Mouse (Mus musculus) limb, embryonic 14.5 days (tissue): ENCODE results near the gene Cpa4. TPM values are rescaled to one million over a fixed set of nuclear protein-coding genes. Genes with fewer than 3 reads are reported as not detected.

Source experiments
- ATAC-seq: fragments of 200-750 bp; cut with Nextera tagmentation; 2 replicates; pipeline ENCODE4 v1.8.0; 2017; ENCODE audit warnings: low read depth, moderate number of reproducible peaks, moderate TSS enrichment; ENCODE audit not compliant: low FRiP score
- DNase-seq: peaks from one replicate; pipeline ENCODE4 v3.0.0-alpha.2; 2015; ENCODE audit warnings: low spot score
- H3K27ac ChIP-seq: fragments of 300-500 bp; sonication (generic); replicated peaks from 2 replicates; pipeline ENCODE4 v1.5.1; 2014; ENCODE audit warnings: low read depth, mild to moderate bottlenecking, low read length, moderate library complexity, mixed read lengths
- H3K27me3 ChIP-seq: fragments of 300-500 bp; sonication (generic); 2 replicates; pipeline ENCODE4 v1.6.1; 2014; ENCODE audit warnings: low read length, mixed read lengths; ENCODE audit not compliant: control insufficient read depth, insufficient read depth
- H3K36me3 ChIP-seq: fragments of 300-500 bp; sonication (generic); 2 replicates; pipeline ENCODE4 v1.6.1; 2014; ENCODE audit warnings: mild to moderate bottlenecking, low read length, moderate library complexity, mixed read lengths; ENCODE audit not compliant: control insufficient read depth, insufficient read depth
- H3K4me1 ChIP-seq: fragments of 300-500 bp; sonication (generic); 2 replicates; pipeline ENCODE4 v1.6.1; 2014; ENCODE audit warnings: antibody characterized with exemption, low read length, mixed read lengths; ENCODE audit not compliant: control insufficient read depth, insufficient read depth
- H3K4me2 ChIP-seq: fragments of 300-500 bp; sonication (generic); replicated peaks from 2 replicates; pipeline ENCODE4 v1.6.1; 2014; ENCODE audit warnings: low read depth, mild to moderate bottlenecking, low read length, moderate library complexity; ENCODE audit not compliant: severe bottlenecking
- H3K4me3 ChIP-seq: fragments of 300-500 bp; sonication (generic); replicated peaks from 2 replicates; pipeline ENCODE4 v1.5.1; 2014; ENCODE audit warnings: low read length
- H3K9ac ChIP-seq: fragments of 300-500 bp; sonication (generic); 2 replicates; pipeline ENCODE4 v1.6.1; 2014; ENCODE audit warnings: mild to moderate bottlenecking, low read depth, low read length, moderate library complexity; ENCODE audit not compliant: severe bottlenecking
- H3K9me3 ChIP-seq: fragments of 300-500 bp; sonication (generic); 2 replicates; pipeline ENCODE4 v1.6.1; 2016; ENCODE audit warnings: low read length; ENCODE audit not compliant: control insufficient read depth
- POLR2A ChIP-seq: fragments of 200-500 bp; IDR thresholded peaks from 2 replicates; pipeline ENCODE4 v1.8.0; 2012; ENCODE audit warnings: inconsistent platforms, mild to moderate bottlenecking, moderate library complexity, borderline replicate concordance; ENCODE audit not compliant: insufficient read depth, insufficient read length; ENCODE audit errors: extremely low read depth
- WGBS: fragments of 180-500 bp; shearing (Covaris S2); extraction: QIAGEN DNeasy Blood & Tissue Kit; methylation state at CpG from one replicate; pipeline ENCODE4 v1.1.7; 2014; 5-methylcytosine and 5-hydroxymethylcytosine counted together
- polyA plus RNA-seq, 2 experiments: library from polyadenylated mRNA; depleted of rRNA in 1 of 2; stranded (reverse) in 1 of 2; unstranded in 1 of 2; fragments of >200 nt; fragmentation: Nextera tagmentation in 1 of 2; extraction: Ambion mirVana in 1 of 2; gene quantifications; 2 replicates each; pipeline versions ENCODE4 v1.2.1 to v1.2.3; 2012 to 2014

Gene Cpa4
- 4.4 and 5.4 TPM in 2 replicates for polyA plus RNA-seq (2012; rRNA removed)
- 1.9 and 2.1 TPM in 2 replicates for polyA plus RNA-seq (2014; fragmentation: Nextera tagmentation; extraction: Ambion mirVana)

DNA sequence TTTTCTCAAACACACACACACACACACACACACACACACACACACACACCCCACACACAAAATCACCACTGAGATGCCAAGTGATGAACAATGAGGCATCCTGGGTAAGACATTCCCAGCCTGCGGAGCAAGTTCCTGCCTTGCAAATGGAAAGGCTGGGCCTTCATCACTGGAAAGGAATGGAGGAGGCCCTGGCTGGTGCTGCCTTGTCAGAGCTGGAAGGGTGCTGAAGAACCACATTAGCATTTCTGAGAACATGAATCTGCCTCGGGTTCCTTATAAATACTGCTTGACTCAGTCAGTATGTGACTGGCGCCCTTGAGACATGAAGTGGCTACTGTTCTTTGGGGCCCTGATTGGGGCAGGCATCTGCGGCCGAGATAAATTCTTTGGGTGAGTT, at the start of gene Cpa4:
Gene Cpa4 (plus strand): TSS at position 301 of the 400 bp plus-strand sequence.
- Histone ChIP-seq H3K27me3 (no peaks in the 10 kb centered on the region), H3K4me1 (peaks cover 10% of the 10 kb centered on the region), H3K27ac (no peak within 1 kb of the TSS), H3K9me3 (no peaks in the 10 kb centered on the region), H3K9ac (no peak within 1 kb of the TSS), H3K4me2 (no peak within 1 kb of the TSS), H3K4me3 (no peak within 1 kb of the TSS), H3K36me3 (peaks cover 4% of the 10 kb centered on the region)
- 59% methylated on average over 5 of the region's 5 CpGs for WGBS
- no peak for TF ChIP-seq POLR2A
- DNase-seq (no peak), ATAC-seq (no peak)

DNA sequence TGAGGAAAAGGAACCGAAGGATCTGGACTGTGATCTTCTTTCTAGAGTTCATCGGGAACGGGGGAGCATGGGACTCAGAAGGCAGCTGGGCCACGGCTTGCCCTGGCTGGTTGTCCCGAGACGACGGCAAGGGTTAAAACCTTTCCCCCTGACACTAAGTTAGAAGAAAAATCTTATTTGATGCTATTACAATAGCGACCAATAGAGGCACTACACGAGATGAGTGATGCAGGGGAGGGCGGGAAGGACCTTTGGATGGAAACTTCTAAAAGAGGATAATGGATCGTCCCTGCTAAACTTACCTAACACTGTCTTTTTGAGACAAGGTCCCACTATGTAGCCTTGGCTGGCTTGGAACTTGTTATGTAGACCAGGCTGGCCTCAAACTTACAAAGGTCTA, 47.8 kb upstream of the Cpa4 start:
- no peak for ATAC-seq
- no peak for TF ChIP-seq POLR2A
- H3K9me3 ChIP-seq = no peaks in the 10 kb centered on the region
- H3K9ac ChIP-seq = no peak overlapping the region
- no peaks in the 10 kb centered on the region for H3K36me3 ChIP-seq
- DNase-seq = no peak
- H3K27me3 ChIP-seq = no peaks in the 10 kb centered on the region
- 69% methylated on average over 11 of the region's 11 CpGs for WGBS
- H3K27ac ChIP-seq = no peak overlapping the region
- no peak overlapping the region for H3K4me2 ChIP-seq
- H3K4me1 ChIP-seq = peaks cover 11% of the 10 kb centered on the region
- no peak overlapping the region for H3K4me3 ChIP-seq

DNA sequence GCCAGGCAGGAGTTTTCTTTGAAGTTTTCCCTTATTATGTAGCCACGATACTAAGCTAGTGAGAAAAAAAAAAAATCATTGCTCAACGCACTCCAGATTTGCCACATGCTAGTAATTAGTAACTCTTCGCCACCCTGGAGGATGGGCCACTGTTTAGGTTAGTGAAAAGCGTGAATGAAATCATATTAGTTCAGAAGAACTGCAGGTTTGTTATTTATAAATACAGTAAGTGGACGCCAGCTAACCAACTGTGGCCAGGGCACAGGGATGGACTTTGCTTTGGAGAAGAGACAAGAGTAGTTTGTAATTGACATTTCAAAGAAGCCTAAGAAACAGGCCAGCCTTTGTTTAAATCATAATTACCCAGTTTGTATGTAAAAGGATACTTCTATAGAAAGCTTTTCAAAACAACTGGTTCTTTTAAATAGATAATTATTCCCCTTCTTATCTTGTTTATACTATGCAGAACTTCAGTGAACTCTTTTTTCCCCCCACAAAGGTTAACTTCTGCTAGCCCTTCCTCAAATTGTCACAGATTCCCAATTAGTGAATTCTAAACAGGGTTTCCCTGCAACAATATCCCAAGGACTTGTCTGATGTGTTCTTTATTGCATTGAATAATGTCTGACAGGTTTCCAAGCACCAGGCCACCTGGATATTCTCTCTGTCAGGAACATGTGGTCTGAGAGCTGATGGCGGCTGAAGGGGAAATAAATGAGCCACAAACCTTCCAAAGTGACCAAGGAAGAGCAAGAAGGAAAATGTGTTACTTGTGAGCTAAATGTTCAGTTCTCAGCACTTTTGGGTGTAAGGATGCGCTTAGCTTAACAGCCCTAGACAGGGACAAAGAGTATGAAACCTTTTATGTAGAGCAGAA, 42.5 kb upstream of the Cpa4 start:
- DNase-seq = no peak
- no peak for ATAC-seq
- WGBS = 28% methylated on average over 7 of the region's 7 CpGs
- peaks cover 51% of the 10 kb centered on the region for H3K4me1 ChIP-seq
- no peak for TF ChIP-seq POLR2A
- peak overlapping the region; percentile 94 for H3K27ac ChIP-seq
- no peaks in the 10 kb centered on the region for H3K9me3 ChIP-seq
- no peak overlapping the region for H3K4me3 ChIP-seq
- H3K4me2 ChIP-seq = 0 out of 2 replicates have a peak overlapping the region, but pooled peaks have one; percentile 2
- no peaks in the 10 kb centered on the region for H3K27me3 ChIP-seq
- no peaks in the 10 kb centered on the region for H3K36me3 ChIP-seq
- H3K9ac ChIP-seq = no peak overlapping the region

GRCm38 (mm10) chr6:30526586-30527515, 41.3 kb upstream of the Cpa4 start:
- Histone ChIP-seq H3K36me3 (no peaks in the 10 kb centered on the region), H3K4me2 (peak overlapping the region; percentile 27), H3K27me3 (no peaks in the 10 kb centered on the region), H3K4me1 (peaks cover 51% of the 10 kb centered on the region), H3K27ac (peak overlapping the region; percentile 94), H3K9ac (peak overlapping the region; percentile 35), H3K4me3 (no peak overlapping the region), H3K9me3 (no peaks in the 10 kb centered on the region)
- ATAC-seq (peak; percentile 36; the same call in 1 of the 2 replicates), DNase-seq (peak; percentile 70)
- 0 out of 2 replicates have a peak, but pooled peaks have one; percentile 20 for TF ChIP-seq POLR2A
- 6% methylated on average over 19 of the region's 19 CpGs for WGBS

- no peak overlapping the region for H3K4me3 ChIP-seq
- DNase-seq = no peak
- no peak overlapping the region; the same call in 1 of the 2 replicates for H3K27ac ChIP-seq
- H3K36me3 ChIP-seq = no peaks in the 10 kb centered on the region
- no peaks in the 10 kb centered on the region for H3K9me3 ChIP-seq
- 26% methylated on average over 6 of the region's 6 CpGs for WGBS
- no peak for ATAC-seq
- H3K4me2 ChIP-seq = no peak overlapping the region
- peaks cover 50% of the 10 kb centered on the region for H3K4me1 ChIP-seq
- H3K27me3 ChIP-seq = no peaks in the 10 kb centered on the region
- no peak overlapping the region for H3K9ac ChIP-seq
- TF ChIP-seq POLR2A = no peak
These were observed 39.4 kb upstream of the Cpa4 start for GRCm38 (mm10) chr6:30528800-30529199.
